Comparison of ENCODE assay signal across 24 mouse cellular contexts in genomic region chr2:128473241-128473954, GRCm38 (mm10).
DNase-seq lines count a peak whose midpoint lies in the region; ATAC-seq and TF ChIP-seq lines count a peak whose summit lies in the region.
"Had no signal": no experiment of that assay in that cellular context is flagged by ENCODE, and none has a peak within 500 bp of the region (broad histone marks: within the 10 kb centered on the region; RNA-seq: fewer than 3 reads in every experiment).

No protein-coding gene starts in this region.

- no peaks in the 10 kb centered on the region for H3K36me3 ChIP-seq in heart, embryonic 12.5 days
- H3K36me3 ChIP-seq in midbrain, embryonic 14.5 days (ENCODE audit: control insufficient read depth, insufficient read depth, low read length), result no peaks in the 10 kb centered on the region
- H3K36me3 ChIP-seq in midbrain, embryonic 11.5 days (ENCODE audit: control insufficient read depth, insufficient read depth, low read length), result no peaks in the 10 kb centered on the region
- H3K36me3 ChIP-seq in heart, postnatal 0 days (replicated peaks; ENCODE audit: control insufficient read depth, insufficient read depth, low read length), result no peaks in the 10 kb centered on the region
- H3K36me3 ChIP-seq: embryonic facial prominence, embryonic 13.5 days; G1E; hindbrain, embryonic 10.5 days; limb, embryonic 12.5 days; liver, embryonic 12.5 days; neural tube, embryonic 15.5 days had no signal

- no peak overlapping the region for H3K9ac ChIP-seq in heart, embryonic 12.5 days
- no peak overlapping the region for H3K9ac ChIP-seq in midbrain, embryonic 14.5 days (replicated peaks; ENCODE audit: low read length)
- H3K9ac ChIP-seq in midbrain, embryonic 11.5 days (ENCODE audit: low read length), result no peak overlapping the region
- no peak overlapping the region for H3K9ac ChIP-seq in heart, postnatal 0 days (replicated peaks; ENCODE audit: low read depth, low read length)
- H3K9ac ChIP-seq: embryonic facial prominence, embryonic 13.5 days; limb, embryonic 12.5 days; liver, embryonic 12.5 days; lung, embryonic 14.5 days; neural tube, embryonic 15.5 days had no signal

- no peaks in the 10 kb centered on the region for H3K27me3 ChIP-seq in heart, embryonic 12.5 days (replicated peaks)
- no peaks in the 10 kb centered on the region for H3K27me3 ChIP-seq in midbrain, embryonic 14.5 days (ENCODE audit: control insufficient read depth, insufficient read depth, low read length)
- no peaks in the 10 kb centered on the region for H3K27me3 ChIP-seq in midbrain, embryonic 11.5 days (ENCODE audit: control insufficient read depth, insufficient read depth, low read length)
- H3K27me3 ChIP-seq in heart, postnatal 0 days (ENCODE audit: control insufficient read depth, insufficient read depth, low read length), result no peaks in the 10 kb centered on the region
- H3K27me3 ChIP-seq: embryonic facial prominence, embryonic 13.5 days; limb, embryonic 12.5 days; liver, embryonic 12.5 days; neural tube, embryonic 15.5 days; Patski had no signal

- H3K9me3 ChIP-seq in heart, embryonic 12.5 days (replicated peaks), result no peaks in the 10 kb centered on the region
- no peaks in the 10 kb centered on the region for H3K9me3 ChIP-seq in midbrain, embryonic 14.5 days (ENCODE audit: control insufficient read depth, low read length)
- H3K9me3 ChIP-seq in midbrain, embryonic 11.5 days (ENCODE audit: control insufficient read depth, low read length), result no peaks in the 10 kb centered on the region
- H3K9me3 ChIP-seq in heart, postnatal 0 days (replicated peaks; ENCODE audit: control insufficient read depth, low read length), result no peaks in the 10 kb centered on the region
- H3K9me3 ChIP-seq: embryonic facial prominence, embryonic 13.5 days; G1E; hindbrain, embryonic 10.5 days; limb, embryonic 12.5 days; liver, embryonic 12.5 days; neural tube, embryonic 15.5 days had no signal

- no peak for TF ChIP-seq EP300 in heart, postnatal 0 days (IDR thresholded peaks at IDR 0.05; ENCODE audit: low read depth)

- no peak for TF ChIP-seq CTCF in heart, postnatal 0 days (IDR thresholded peaks at IDR 0.05; ENCODE audit: low read depth)

- H3K4me1 ChIP-seq in heart, embryonic 12.5 days (replicated peaks), result 0 out of 2 replicates have a peak, but pooled peaks cover 3% of the 10 kb centered on the region
- H3K4me1 ChIP-seq in midbrain, embryonic 14.5 days (ENCODE audit: control insufficient read depth, insufficient read depth, low read length), result no peaks in the 10 kb centered on the region
- H3K4me1 ChIP-seq in midbrain, embryonic 11.5 days (ENCODE audit: control insufficient read depth, insufficient read depth, low read length), result no peaks in the 10 kb centered on the region
- no peaks in the 10 kb centered on the region for H3K4me1 ChIP-seq in heart, postnatal 0 days (ENCODE audit: control insufficient read depth, insufficient read depth)
- H3K4me1 ChIP-seq: limb, embryonic 12.5 days; liver, embryonic 12.5 days had no signal

- no peak for ATAC-seq in heart, embryonic 12.5 days (ENCODE audit: insufficient number of reproducible peaks, low FRiP score)
- no peak for ATAC-seq in midbrain, embryonic 14.5 days (ENCODE audit: low FRiP score, low TSS enrichment)
- no peak for ATAC-seq in midbrain, embryonic 11.5 days (ENCODE audit: low FRiP score)
- peak; percentile 47; the same call in 1 of the 2 replicates for ATAC-seq in heart, postnatal 0 days (ENCODE audit: insufficient read depth, low read depth)
- ATAC-seq: forebrain, embryonic 16.5 days; intestine, postnatal 0 days; liver, embryonic 12.5 days; Patski had no signal

- no peak overlapping the region for H3K4me2 ChIP-seq in heart, embryonic 12.5 days
- H3K4me2 ChIP-seq in midbrain, embryonic 14.5 days (ENCODE audit: low read length), result no peak overlapping the region
- H3K4me2 ChIP-seq in midbrain, embryonic 11.5 days, result no peak overlapping the region
- no peak overlapping the region for H3K4me2 ChIP-seq in heart, postnatal 0 days (ENCODE audit: low read depth, low read length)
- H3K4me2 ChIP-seq: embryonic facial prominence, embryonic 13.5 days; limb, embryonic 12.5 days; liver, embryonic 12.5 days; lung, embryonic 14.5 days; neural tube, embryonic 15.5 days had no signal

- WGBS in heart, embryonic 12.5 days, result 71% methylated on average over 13 of the region's 13 CpGs
- WGBS in midbrain, embryonic 14.5 days, result 69% methylated on average over 13 of the region's 13 CpGs
- 78% methylated on average over 13 of the region's 13 CpGs for WGBS in midbrain, embryonic 11.5 days
- WGBS in heart, postnatal 0 days, result 68% methylated on average over 13 of the region's 13 CpGs

- H3K27ac ChIP-seq in heart, embryonic 12.5 days (ENCODE audit: poor library complexity, severe bottlenecking), result no peak overlapping the region
- no peak overlapping the region for H3K27ac ChIP-seq in midbrain, embryonic 14.5 days (replicated peaks; ENCODE audit: low read depth, low read length)
- no peak overlapping the region for H3K27ac ChIP-seq in midbrain, embryonic 11.5 days (ENCODE audit: low read depth, low read length)
- H3K27ac ChIP-seq in heart, postnatal 0 days (ENCODE audit: low read depth), result no peak overlapping the region
- H3K27ac ChIP-seq: embryonic facial prominence, embryonic 13.5 days; hindbrain, embryonic 10.5 days; layer of hippocampus, adult 2 months; limb, embryonic 12.5 days; liver, embryonic 12.5 days; neural tube, embryonic 15.5 days had no signal

- peak; percentile 45 to 58 for DNase-seq in heart, adult 18-20 months
- DNase-seq in midbrain, embryonic 14.5 days, result peak; percentile 8
- no peak for DNase-seq in midbrain, embryonic 11.5 days (ENCODE audit: low spot score, missing footprints)
- peak; percentile 21 for DNase-seq in heart, postnatal 0 days (ENCODE audit: low spot score)
- no peak for DNase-seq in thymus, postnatal 25 days
- DNase-seq in embryo, embryonic 9.5 days (ENCODE audit: extremely low spot score), result no peak
- DNase-seq: adrenal gland, adult 8-10 months; cerebellum, adult 18-20 months; cerebellum, postnatal 14 days; gastrocnemius, postnatal 10 days; kidney, postnatal 25 days; thymus, adult 18-20 months had no signal

- H3K4me3 ChIP-seq in heart, embryonic 12.5 days, result no peak overlapping the region
- H3K4me3 ChIP-seq in midbrain, embryonic 14.5 days (replicated peaks; ENCODE audit: low read depth, low read length), result no peak overlapping the region
- no peak overlapping the region for H3K4me3 ChIP-seq in midbrain, embryonic 11.5 days (ENCODE audit: low read depth, low read length)
- H3K4me3 ChIP-seq in heart, postnatal 0 days (ENCODE audit: low read depth, low read length), result no peak overlapping the region
- H3K4me3 ChIP-seq: embryonic facial prominence, embryonic 13.5 days; hindbrain, embryonic 10.5 days; layer of hippocampus, adult 2 months; limb, embryonic 12.5 days; liver, embryonic 12.5 days; neural tube, embryonic 15.5 days had no signal

Comparison
In these comparisons a context has a peak if more than half of its experiments do, and no peak if none do; other contexts are left out.
1. DNase-seq: peak in heart, adult 18-20 months (2 of 2), midbrain, embryonic 14.5 days (single experiment) and heart, postnatal 0 days (single experiment); none in midbrain, embryonic 11.5 days (single experiment), thymus, postnatal 25 days (single experiment) and embryo, embryonic 9.5 days (single experiment).